Mouse (Mus musculus) heart, embryonic 16.5 days (tissue): Measurements from ENCODE around the gene Prlh. TPM values are rescaled to one million over a fixed set of nuclear protein-coding genes. Genes with fewer than 3 reads are reported as not detected.
A peak's percentile ranks its signal among the peaks of the same experiment; 100 is the strongest.

Source experiments
- ATAC-seq: fragments of 200-750 bp; cut with Nextera tagmentation; replicated peaks from 2 replicates; pipeline ENCODE4 v1.8.0; 2017; ENCODE audit warnings: moderate number of reproducible peaks; ENCODE audit not compliant: insufficient read depth, low FRiP score; ENCODE audit errors: extremely low read depth
- H3K27ac ChIP-seq: fragments of 300-500 bp; sonication (generic); 2 replicates; pipeline ENCODE4 v1.5.1; 2014; ENCODE audit warnings: mild to moderate bottlenecking, low read length, control low read depth, moderate library complexity
- H3K27me3 ChIP-seq: fragments of 300-500 bp; sonication (generic); 2 replicates; pipeline ENCODE4 v1.6.1; 2014; ENCODE audit warnings: low read length, mixed read lengths; ENCODE audit not compliant: control insufficient read depth, insufficient read depth
- H3K36me3 ChIP-seq: fragments of 300-500 bp; sonication (generic); 2 replicates; pipeline ENCODE4 v1.6.1; 2014; ENCODE audit not compliant: control insufficient read depth, insufficient read depth
- H3K4me1 ChIP-seq: fragments of 300-500 bp; sonication (generic); 2 replicates; pipeline ENCODE4 v1.6.1; 2014; ENCODE audit warnings: low read length, mixed read lengths; ENCODE audit not compliant: control insufficient read depth, insufficient read depth
- H3K4me2 ChIP-seq: fragments of 300-500 bp; sonication (generic); 2 replicates; pipeline ENCODE4 v1.6.1; 2014; ENCODE audit warnings: low read depth, mild to moderate bottlenecking, control low read depth, low read length
- H3K4me3 ChIP-seq: fragments of 300-500 bp; sonication (generic); 2 replicates; pipeline ENCODE4 v1.5.1; 2014; ENCODE audit warnings: mild to moderate bottlenecking, control low read depth, low read length
- H3K9ac ChIP-seq: fragments of 300-500 bp; sonication (generic); 2 replicates; pipeline ENCODE4 v1.6.1; 2014; ENCODE audit warnings: low read length, control low read depth
- H3K9me3 ChIP-seq: fragments of 300-500 bp; sonication (generic); replicated peaks from 2 replicates; pipeline ENCODE4 v1.6.1; 2016; ENCODE audit warnings: low read length; ENCODE audit not compliant: control insufficient read depth
- WGBS: fragments of 180-500 bp; shearing (Covaris S2); extraction: QIAGEN DNeasy Blood & Tissue Kit; methylation state at CpG from one replicate; pipeline ENCODE4 v1.1.7; 2014; 5-methylcytosine and 5-hydroxymethylcytosine counted together
- polyA plus RNA-seq: library from polyadenylated mRNA; unstranded; fragments of >200 nt; fragmentation: Nextera tagmentation; extraction: Ambion mirVana; gene quantifications from 2 replicates; pipeline ENCODE4 v1.2.1, GENCODE M21; 2015

Gene Prlh
- polyA plus RNA-seq, 1 experiment from 2014 or later: not detected

DNA sequence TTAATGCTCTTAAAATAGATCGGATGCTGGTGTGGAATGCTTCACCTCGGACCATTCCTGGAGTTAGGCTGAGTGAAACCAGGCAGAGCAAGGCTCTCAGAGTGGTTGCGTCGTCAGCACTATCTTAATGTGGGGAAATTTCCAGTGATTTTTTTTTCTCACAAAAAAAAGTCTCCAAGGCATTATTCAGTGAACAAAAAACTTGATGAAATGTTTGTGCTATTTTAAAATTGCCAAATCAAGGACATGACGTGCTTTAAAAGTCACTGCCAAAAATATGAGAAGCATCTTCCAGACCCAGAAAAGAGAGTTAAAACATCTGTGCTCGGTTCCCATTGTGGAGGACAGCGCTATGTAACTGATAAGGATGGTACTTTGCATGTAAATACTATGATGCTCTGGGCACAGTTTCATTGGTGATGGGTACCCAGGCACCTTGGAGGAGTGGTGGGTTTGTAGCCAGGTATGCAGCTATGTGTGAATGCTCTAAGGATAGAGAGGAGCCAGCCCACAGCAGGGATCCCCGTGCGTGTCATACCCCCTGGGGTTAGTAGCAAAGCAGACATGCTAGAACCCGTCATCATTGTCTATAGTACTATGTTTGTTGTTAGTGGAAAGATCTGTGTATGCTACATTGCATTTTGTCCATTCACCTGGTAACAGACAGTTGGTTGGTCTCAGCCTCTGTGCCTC lies 27.9 kb downstream of the Prlh start:
- ATAC-seq: peak; percentile 78
- WGBS: 30% methylated on average over 10 of the region's 10 CpGs
- peak overlapping the region; percentile 77 for H3K27ac ChIP-seq

DNA sequence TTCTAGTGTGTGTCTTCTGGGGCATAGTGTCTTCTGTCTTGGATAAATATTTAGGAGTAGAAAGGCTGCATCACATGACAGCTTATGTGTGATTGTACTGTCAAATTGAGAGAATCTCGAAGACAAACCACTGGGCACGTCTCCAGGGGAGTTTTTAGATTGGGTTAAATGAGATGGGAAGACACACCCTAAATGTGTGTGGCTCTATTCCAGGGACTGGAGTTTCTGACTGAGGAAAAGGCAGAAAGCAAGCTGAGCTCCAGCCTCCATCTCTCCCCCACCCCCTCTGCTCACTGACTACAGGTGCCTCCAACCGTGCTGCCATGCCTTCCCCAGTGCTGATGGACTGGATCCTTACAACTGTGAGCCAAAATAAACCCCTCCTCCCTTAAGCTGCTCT lies 28.4 kb downstream of the Prlh start:
- Histone ChIP-seq H3K4me2 (no peak overlapping the region), H3K27ac (peak overlapping the region; percentile 77), H3K9me3 (0 out of 2 replicates have a peak, but pooled peaks cover 2% of the 10 kb centered on the region), H3K4me3 (no peak overlapping the region), H3K9ac (no peak overlapping the region), H3K4me1 (peaks cover 11% of the 10 kb centered on the region), H3K27me3 (no peaks in the 10 kb centered on the region), H3K36me3 (no peaks in the 10 kb centered on the region)
- WGBS: 58% methylated on average over 3 of the region's 3 CpGs
- no peak for ATAC-seq

More for the DNA sequence above, 27.9 kb downstream of the Prlh start:
- Histone ChIP-seq H3K4me1 (peaks cover 11% of the 10 kb centered on the region), H3K27me3 (no peaks in the 10 kb centered on the region), H3K9ac (no peak overlapping the region), H3K9me3 (0 out of 2 replicates have a peak, but pooled peaks cover 2% of the 10 kb centered on the region), H3K36me3 (no peaks in the 10 kb centered on the region), H3K4me3 (no peak overlapping the region), H3K4me2 (peak overlapping the region; percentile 17)

GRCm38 (mm10) chr1:90995916-90996315 lies 43.0 kb downstream of the Prlh start:
- H3K9me3 ChIP-seq: peaks cover 4% of the 10 kb centered on the region; the same call in 1 of the 2 replicates
- ATAC-seq: no peak
- WGBS: 90% methylated on average over 1 of the region's 1 CpGs
- H3K27me3 ChIP-seq: no peaks in the 10 kb centered on the region
- H3K4me2 ChIP-seq: no peak overlapping the region
- H3K27ac ChIP-seq: no peak overlapping the region
- H3K36me3 ChIP-seq: no peaks in the 10 kb centered on the region
- peaks cover 15% of the 10 kb centered on the region for H3K4me1 ChIP-seq
- H3K9ac ChIP-seq: no peak overlapping the region
- H3K4me3 ChIP-seq: no peak overlapping the region

- no peak overlapping the region for H3K4me3 ChIP-seq
- no peak overlapping the region for H3K27ac ChIP-seq
- ATAC-seq: no peak
- peaks cover 4% of the 10 kb centered on the region; the same call in 1 of the 2 replicates for H3K9me3 ChIP-seq
- no peak overlapping the region for H3K9ac ChIP-seq
- no peak overlapping the region for H3K4me2 ChIP-seq
- H3K36me3 ChIP-seq: no peaks in the 10 kb centered on the region
- no peaks in the 10 kb centered on the region for H3K27me3 ChIP-seq
- WGBS: 45% methylated on average over 4 of the region's 4 CpGs
- H3K4me1 ChIP-seq: peaks cover 21% of the 10 kb centered on the region
Observed at GRCm38 (mm10) chr1:90997136-90997535, 44.2 kb downstream of the Prlh start.

DNA sequence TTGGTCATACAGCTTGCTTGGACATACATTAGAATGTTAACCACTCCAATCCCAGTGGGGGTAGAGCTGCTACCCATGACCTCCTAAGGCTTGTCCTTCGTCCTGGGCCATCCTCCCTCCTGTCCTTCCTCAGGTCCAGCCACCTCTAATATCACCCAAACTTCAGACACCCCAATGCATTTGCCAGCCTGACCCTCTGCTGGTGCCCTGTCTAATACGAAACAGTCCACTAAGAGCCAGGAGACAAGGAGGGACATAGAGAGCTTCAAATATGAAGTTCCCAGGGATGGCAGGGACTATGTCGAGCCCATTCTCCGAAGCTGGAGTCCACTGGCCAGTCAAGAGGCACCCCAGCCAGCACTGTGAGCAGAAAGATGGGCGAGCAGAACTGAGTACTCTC lies 44.7 kb downstream of the Prlh start:
- Histone ChIP-seq H3K36me3 (no peaks in the 10 kb centered on the region), H3K9me3 (peaks cover 4% of the 10 kb centered on the region; the same call in 1 of the 2 replicates), H3K4me3 (no peak overlapping the region; the same call in 1 of the 2 replicates), H3K27me3 (no peaks in the 10 kb centered on the region), H3K4me2 (peak overlapping the region; percentile 71), H3K4me1 (peaks cover 26% of the 10 kb centered on the region), H3K27ac (peak overlapping the region; percentile 23), H3K9ac (peak overlapping the region; percentile 100)
- ATAC-seq: no peak
- WGBS: 77% methylated on average over 5 of the region's 5 CpGs

DNA sequence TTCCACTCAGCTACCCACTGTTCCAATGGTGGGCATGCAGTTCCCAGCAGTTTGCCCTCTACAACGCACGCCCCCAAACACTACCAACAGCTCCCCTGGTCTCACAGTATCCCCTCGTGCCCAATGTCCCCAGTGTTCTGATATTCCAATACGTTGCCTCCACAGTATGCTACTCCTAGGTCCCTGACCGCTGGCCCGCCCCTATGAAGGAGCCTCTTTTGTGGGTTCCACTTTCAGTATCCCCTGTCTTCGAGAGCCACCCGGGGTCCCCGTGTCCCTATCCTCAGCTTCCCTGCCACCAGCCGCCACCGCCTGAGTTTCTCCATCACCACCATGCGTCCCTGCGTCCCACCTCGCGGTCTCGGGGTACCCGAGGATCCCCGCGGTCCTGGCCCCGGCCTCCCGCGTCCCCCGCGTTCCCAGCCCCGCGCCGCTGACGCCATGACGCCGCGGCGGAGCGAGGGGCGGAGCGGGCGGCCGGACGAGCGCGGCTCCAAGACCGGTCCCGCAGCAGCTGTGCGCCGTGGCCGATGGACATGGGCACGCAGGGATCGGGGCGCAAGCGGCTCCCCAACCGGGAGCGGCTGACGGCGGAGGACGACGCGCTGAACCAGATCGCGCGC lies 45.5 kb downstream of the Prlh start, which contains the start of gene Lrrfip1:
Gene Lrrfip1, plus strand, starts transcription at position 470 of the 623 bp plus-strand sequence.
- peak within 1 kb of the TSS; percentile 95 for H3K27ac ChIP-seq
- ATAC-seq: peak; percentile 71

GRCm38 (mm10) chr1:90998891-90999611 lies 46.1 kb downstream of the Prlh start:
- Histone ChIP-seq H3K4me3 (peak overlapping the region; percentile 95), H3K4me2 (peak overlapping the region; percentile 71), H3K9me3 (peaks cover 4% of the 10 kb centered on the region; the same call in 1 of the 2 replicates), H3K4me1 (peaks cover 40% of the 10 kb centered on the region), H3K27ac (peak overlapping the region; percentile 95), H3K27me3 (no peaks in the 10 kb centered on the region), H3K36me3 (no peaks in the 10 kb centered on the region), H3K9ac (peak overlapping the region; percentile 100)
- peak; percentile 19 for ATAC-seq
- WGBS: under 1% methylated on average over 41 of the region's 41 CpGs

More for the DNA sequence above, 45.5 kb downstream of the Prlh start, which contains the start of gene Lrrfip1:
- Histone ChIP-seq H3K36me3 (no peaks in the 10 kb centered on the region), H3K4me2 (peak within 1 kb of the TSS; percentile 71), H3K9me3 (peaks cover 4% of the 10 kb centered on the region; the same call in 1 of the 2 replicates), H3K4me3 (peak within 1 kb of the TSS; percentile 95), H3K4me1 (peaks cover 33% of the 10 kb centered on the region), H3K27me3 (no peaks in the 10 kb centered on the region), H3K9ac (peak within 1 kb of the TSS; percentile 100)
- WGBS: 2% methylated on average over 59 of the region's 59 CpGs

- Histone ChIP-seq H3K4me3 (peak overlapping the region; percentile 95), H3K36me3 (no peaks in the 10 kb centered on the region), H3K27ac (peak overlapping the region; percentile 95), H3K27me3 (no peaks in the 10 kb centered on the region), H3K4me2 (peak overlapping the region; percentile 71), H3K9me3 (peaks cover 4% of the 10 kb centered on the region; the same call in 1 of the 2 replicates), H3K9ac (peak overlapping the region; percentile 100), H3K4me1 (peaks cover 46% of the 10 kb centered on the region)
- peak; percentile 68 for ATAC-seq
- WGBS: 31% methylated on average over 10 of the region's 10 CpGs
Observed at GRCm38 (mm10) chr1:90999911-91000601, 47.1 kb downstream of the Prlh start.
